8 mouse cellular contexts compared by ENCODE assay signal in the genomic region with DNA sequence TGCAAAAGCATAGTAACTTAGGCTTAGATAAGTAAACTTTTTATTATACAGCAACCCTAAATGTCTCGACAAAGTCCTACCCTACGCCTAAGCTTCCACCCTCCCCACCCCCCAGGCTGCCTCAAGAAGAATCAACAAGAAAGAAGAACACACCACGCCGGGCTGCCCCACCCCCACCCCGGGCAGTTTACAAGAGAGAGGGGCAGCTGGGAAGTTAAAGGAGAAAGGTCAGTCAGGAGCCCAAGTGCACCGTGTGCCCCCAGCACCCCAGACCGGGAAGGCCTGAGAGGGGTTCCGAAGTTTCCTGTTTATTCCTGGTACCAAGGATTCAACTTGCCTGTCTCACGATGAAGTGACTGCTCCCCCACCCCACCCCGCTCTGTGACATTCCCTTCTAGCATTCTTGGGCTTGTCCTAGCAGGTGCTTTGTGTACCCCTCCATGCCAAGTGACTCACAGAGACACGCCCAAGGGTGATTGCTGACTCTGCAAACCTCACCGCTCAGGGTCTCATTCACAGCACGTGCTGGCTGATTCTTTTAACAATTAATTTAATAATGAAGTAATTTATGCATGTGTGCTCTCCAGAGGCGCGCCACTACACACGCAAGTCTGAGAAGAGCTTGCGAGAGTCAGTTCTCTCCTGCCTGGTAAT. TPM values are rescaled to one million over a fixed set of nuclear protein-coding genes. Genes with fewer than 3 reads are reported as not detected.
DNase-seq lines count a peak whose midpoint lies in the region; ATAC-seq and TF ChIP-seq lines count a peak whose summit lies in the region.
"Had no signal": no experiment of that assay in that cellular context is flagged by ENCODE, and none has a peak within 500 bp of the region (broad histone marks: within the 10 kb centered on the region; RNA-seq: fewer than 3 reads in every experiment).

No protein-coding gene starts in this region.

- no peak overlapping the region for H3K4me2 ChIP-seq in hindbrain, embryonic 15.5 days
- peak overlapping the region; percentile 15; the same call in 1 of the 2 replicates for H3K4me2 ChIP-seq in neural tube, embryonic 15.5 days

- no peak for DNase-seq in layer of hippocampus, adult 2 months (ENCODE audit: low spot score in 2 of 2)
- no peak for DNase-seq in layer of hippocampus, adult 18-20 months (ENCODE audit: low spot score in 2 of 2)
- DNase-seq in embryonic facial prominence, embryonic 10.5 days (ENCODE audit: low spot score), result peak; percentile 56
- DNase-seq in left cerebral cortex, adult 18-20 months (ENCODE audit: low spot score in 2 of 2), result no peak
- DNase-seq in adrenal gland, postnatal 36 days, result no peak
- DNase-seq: thymus, adult 18-20 months had no signal

- no peaks in the 10 kb centered on the region for H3K36me3 ChIP-seq in embryonic facial prominence, embryonic 10.5 days (replicated peaks)
- no peaks in the 10 kb centered on the region for H3K36me3 ChIP-seq in hindbrain, embryonic 15.5 days
- no peaks in the 10 kb centered on the region for H3K36me3 ChIP-seq in neural tube, embryonic 15.5 days

- no peak for TF ChIP-seq CTCF in layer of hippocampus, adult 2 months (conservative IDR thresholded peaks at IDR 0.05)

- no peak overlapping the region for H3K9ac ChIP-seq in hindbrain, embryonic 15.5 days
- H3K9ac ChIP-seq in neural tube, embryonic 15.5 days (replicated peaks), result no peak overlapping the region

- WGBS in embryonic facial prominence, embryonic 10.5 days, result 34% methylated on average over 17 of the region's 17 CpGs
- WGBS in hindbrain, embryonic 15.5 days, result 22% methylated on average over 17 of the region's 17 CpGs
- WGBS in neural tube, embryonic 15.5 days, result 20% methylated on average over 17 of the region's 17 CpGs

- ATAC-seq in hindbrain, embryonic 15.5 days (ENCODE audit: low FRiP score, low read depth), result peak; percentile 38; the same call in 1 of the 2 replicates
- no peak for ATAC-seq in neural tube, embryonic 15.5 days (ENCODE audit: low FRiP score)

- H3K4me1 ChIP-seq in embryonic facial prominence, embryonic 10.5 days, result peaks cover 34% of the 10 kb centered on the region
- H3K4me1 ChIP-seq in hindbrain, embryonic 15.5 days (replicated peaks), result 0 out of 2 replicates have a peak, but pooled peaks cover 6% of the 10 kb centered on the region
- peaks cover 7% of the 10 kb centered on the region for H3K4me1 ChIP-seq in neural tube, embryonic 15.5 days

- H3K9me3 ChIP-seq in embryonic facial prominence, embryonic 10.5 days, result peaks cover 3% of the 10 kb centered on the region; the same call in 1 of the 2 replicates
- no peaks in the 10 kb centered on the region for H3K9me3 ChIP-seq in hindbrain, embryonic 15.5 days
- H3K9me3 ChIP-seq in neural tube, embryonic 15.5 days (replicated peaks), result no peaks in the 10 kb centered on the region

- H3K4me3 ChIP-seq in layer of hippocampus, adult 2 months, result peak overlapping the region; percentile 13; the same call in 1 of the 2 replicates
- H3K4me3 ChIP-seq in embryonic facial prominence, embryonic 10.5 days, result peak overlapping the region; percentile 22; the same call in 1 of the 2 replicates
- H3K4me3 ChIP-seq in hindbrain, embryonic 15.5 days, result no peak overlapping the region
- no peak overlapping the region for H3K4me3 ChIP-seq in neural tube, embryonic 15.5 days (replicated peaks)

- H3K27ac ChIP-seq in layer of hippocampus, adult 2 months, result no peak overlapping the region
- peak overlapping the region; percentile 67; the same call in 1 of the 2 replicates for H3K27ac ChIP-seq in embryonic facial prominence, embryonic 10.5 days (replicated peaks)
- no peak overlapping the region for H3K27ac ChIP-seq in hindbrain, embryonic 15.5 days (replicated peaks)
- H3K27ac ChIP-seq in neural tube, embryonic 15.5 days (replicated peaks), result no peak overlapping the region

- H3K27me3 ChIP-seq in embryonic facial prominence, embryonic 10.5 days (replicated peaks; ENCODE audit: low read depth, poor library complexity, severe bottlenecking), result no peaks in the 10 kb centered on the region
- H3K27me3 ChIP-seq in hindbrain, embryonic 15.5 days, result no peaks in the 10 kb centered on the region
- no peaks in the 10 kb centered on the region for H3K27me3 ChIP-seq in neural tube, embryonic 15.5 days (replicated peaks)

RNA-seq across cellular contexts. Expression of a gene that starts 27.6 kb away (rescaled TPM):
- total RNA-seq in layer of hippocampus, adult 2 months (2021), result 1 to 10 TPM; 1.8 to 2.3 TPM
- total RNA-seq in layer of hippocampus, adult 18-20 months (2021), result 1 to 10 TPM; 2.6 to 4.3 TPM
- polyA plus RNA-seq in embryonic facial prominence, embryonic 10.5 days (2016; fragmentation: Nextera tagmentation; extraction: Ambion mirVana), result 6.3 and 8.0 TPM in 2 replicates
- polyA plus RNA-seq in hindbrain, embryonic 15.5 days (2015; fragmentation: Nextera tagmentation; extraction: Ambion mirVana), result 6.8 and 7.8 TPM in 2 replicates
- 7.4 and 14.2 TPM in 2 replicates for polyA plus RNA-seq in neural tube, embryonic 15.5 days (2015; fragmentation: Nextera tagmentation; extraction: Ambion mirVana)
- total RNA-seq in left cerebral cortex, adult 18-20 months (2021), result 1 to 10 TPM; 3.3 to 3.6 TPM
- 10 to 100 TPM in 1 of 2 experiments, 1 to 10 TPM in 1; 7.9 to 14.2 TPM for total RNA-seq in adrenal gland, postnatal 36 days (2021)

Comparison
In these comparisons a context has a peak if more than half of its experiments do, and no peak if none do; other contexts are left out.
1. H3K4me3 ChIP-seq: peak in layer of hippocampus, adult 2 months (single experiment) and embryonic facial prominence, embryonic 10.5 days (single experiment); none in hindbrain, embryonic 15.5 days (single experiment) and neural tube, embryonic 15.5 days (single experiment).